Mouse (Mus musculus): ENCODE data around the gene A630001G21Rik. TPM values are rescaled to one million over a fixed set of nuclear protein-coding genes. Genes with fewer than 3 reads are reported as not detected.
A peak's percentile ranks its signal among the peaks of the same experiment; 100 is the strongest.
"Not testable (repeated sequence)": the region's sequence is repeated elsewhere in the genome, so short reads cannot be mapped to it uniquely, and the experiment has no call there.

A630001G21Rik gene
- polyA plus RNA-seq (2015; fragmentation: Nextera tagmentation; extraction: Ambion mirVana), result 0.96 and 1.1 TPM in 2 replicates

DNA sequence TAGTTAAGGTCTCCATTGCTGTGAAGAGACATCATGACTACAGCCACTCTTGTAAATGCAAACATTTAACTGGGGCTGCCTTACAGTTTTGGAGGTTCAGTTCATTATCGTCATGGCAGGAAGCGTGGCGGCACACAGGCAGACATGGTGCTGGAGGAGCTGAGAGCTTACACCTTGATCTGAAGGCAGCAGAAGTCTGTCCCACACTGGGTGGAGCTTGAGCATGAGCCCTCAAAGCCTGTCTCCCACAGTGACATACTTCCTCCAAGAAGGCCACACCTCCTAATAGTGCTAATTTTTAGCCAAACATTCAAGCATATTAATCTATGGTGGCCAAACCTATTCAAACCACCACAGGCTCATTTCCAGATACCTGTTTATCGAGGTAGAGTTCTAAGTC, at the start of gene A630001G21Rik:
Gene A630001G21Rik (minus strand): TSS at position 208 of the 400 bp plus-strand sequence.
- Histone ChIP-seq H3K27ac (no peak within 1 kb of the TSS), H3K4me2 (replicated peaks) (no peak within 1 kb of the TSS), H3K9ac (no peak within 1 kb of the TSS), H3K27me3 (replicated peaks) (no peaks in the 10 kb centered on the region), H3K9me3 (no peaks in the 10 kb centered on the region), H3K4me1 (replicated peaks) (no peaks in the 10 kb centered on the region), H3K36me3 (no peaks in the 10 kb centered on the region), H3K4me3 (replicated peaks) (no peak within 1 kb of the TSS)
- peak; percentile 43; the same call in 1 of the 2 replicates for ATAC-seq
- 89% methylated on average over 4 of the region's 4 CpGs for WGBS

DNA sequence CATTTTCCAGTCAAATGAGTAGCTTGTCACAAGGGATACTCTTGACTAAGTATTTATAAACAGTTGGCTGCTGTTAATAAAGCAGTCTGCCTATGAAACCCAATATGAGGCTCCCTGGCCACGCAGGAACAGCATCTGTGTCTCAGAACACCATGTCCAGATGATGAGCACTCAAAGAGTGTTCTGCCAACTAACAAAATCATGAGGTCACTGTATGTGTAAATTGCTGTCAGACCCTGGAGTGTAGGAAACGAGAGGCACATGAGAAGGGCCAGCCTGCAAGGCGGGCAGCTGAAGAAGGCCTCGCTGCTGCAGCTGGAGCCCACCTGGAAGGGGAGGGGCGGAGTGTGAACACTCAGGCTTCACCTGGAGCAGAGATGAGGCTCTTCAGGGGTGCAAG, 48.7 kb upstream of the A630001G21Rik start:
- H3K36me3 ChIP-seq, result no peaks in the 10 kb centered on the region; the same call in 1 of the 2 replicates
- no peak overlapping the region for H3K27ac ChIP-seq
- no peak overlapping the region for H3K4me2 ChIP-seq (replicated peaks)
- H3K4me1 ChIP-seq (replicated peaks), result 0 out of 2 replicates have a peak, but pooled peaks cover 3% of the 10 kb centered on the region
- H3K27me3 ChIP-seq (replicated peaks), result no peaks in the 10 kb centered on the region
- ATAC-seq, result no peak
- no peak overlapping the region for H3K9ac ChIP-seq
- no peak overlapping the region for H3K4me3 ChIP-seq (replicated peaks)
- WGBS, result 60% methylated on average over 5 of the region's 5 CpGs
- H3K9me3 ChIP-seq, result no peaks in the 10 kb centered on the region

DNA sequence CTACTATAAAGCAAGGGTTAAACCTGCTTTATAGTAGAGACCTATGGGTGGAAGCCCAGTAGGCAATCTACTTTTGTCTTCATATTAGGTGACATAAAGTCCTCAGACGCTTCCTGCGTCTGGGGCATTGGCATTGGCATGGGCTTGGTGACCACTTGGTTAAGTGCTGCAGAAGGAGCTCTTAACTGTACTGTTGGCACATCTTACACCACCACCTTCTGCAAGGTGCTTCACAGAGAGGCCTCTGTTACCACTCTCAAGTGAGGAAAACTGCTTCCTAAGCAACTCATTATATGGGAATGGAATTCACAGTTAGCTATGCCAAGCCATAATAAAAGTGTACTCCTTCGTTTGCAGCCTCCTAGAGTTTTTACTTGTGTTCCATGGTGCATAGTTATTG, 46.5 kb upstream of the A630001G21Rik start:
- Histone ChIP-seq H3K27me3 (replicated peaks) (no peaks in the 10 kb centered on the region), H3K4me3 (replicated peaks) (no peak overlapping the region), H3K4me1 (replicated peaks) (0 out of 2 replicates have a peak, but pooled peaks cover 3% of the 10 kb centered on the region), H3K9me3 (no peaks in the 10 kb centered on the region), H3K36me3 (no peaks in the 10 kb centered on the region), H3K4me2 (replicated peaks) (no peak overlapping the region), H3K9ac (no peak overlapping the region), H3K27ac (no peak overlapping the region)
- WGBS, result 84% methylated on average over 3 of the region's 3 CpGs
- ATAC-seq, result no peak

DNA sequence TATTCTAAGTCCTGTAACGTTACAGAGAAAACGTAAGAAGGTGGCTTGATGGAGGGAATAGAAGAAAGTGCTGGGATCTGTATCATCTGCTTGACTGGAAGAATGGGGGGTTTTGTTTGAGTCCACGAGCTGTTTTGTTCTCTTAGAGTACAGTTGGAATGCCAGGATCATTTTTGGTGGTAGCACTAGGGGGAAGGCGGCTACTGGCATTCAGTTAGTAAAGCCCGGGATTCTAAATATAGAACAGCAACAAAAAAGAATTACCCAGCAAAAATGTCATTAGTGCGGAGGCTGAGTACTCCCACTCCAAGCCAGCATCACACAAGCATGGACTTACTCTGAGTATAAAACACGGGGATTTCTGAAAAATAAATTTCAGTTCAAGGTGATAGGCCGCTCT, 43.8 kb upstream of the A630001G21Rik start:
- Histone ChIP-seq H3K27me3 (replicated peaks) (no peaks in the 10 kb centered on the region), H3K4me1 (replicated peaks) (0 out of 2 replicates have a peak, but pooled peaks cover 2% of the 10 kb centered on the region), H3K4me2 (replicated peaks) (no peak overlapping the region), H3K4me3 (replicated peaks) (no peak overlapping the region), H3K9me3 (no peaks in the 10 kb centered on the region), H3K36me3 (peaks cover 6% of the 10 kb centered on the region), H3K9ac (no peak overlapping the region), H3K27ac (no peak overlapping the region)
- no peak for ATAC-seq
- WGBS, result 79% methylated on average over 8 of the region's 8 CpGs

DNA sequence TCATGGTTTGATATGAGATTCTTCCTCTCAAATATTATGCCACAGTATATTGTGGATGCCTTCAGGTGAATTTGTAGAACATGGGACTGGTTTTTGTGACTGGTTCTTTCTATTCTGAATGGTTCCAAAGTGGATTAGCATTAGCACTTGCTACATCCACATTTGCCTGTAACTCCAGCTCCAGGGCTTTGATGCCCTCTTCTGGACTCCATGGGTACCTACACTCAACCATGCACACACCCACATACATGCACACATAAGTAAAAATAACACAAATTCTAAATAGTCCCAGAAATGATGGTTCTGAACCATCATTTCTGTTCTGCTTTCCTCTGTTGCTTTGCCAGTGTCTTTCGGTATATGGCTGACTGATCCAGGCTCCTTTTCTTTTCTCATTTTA, 41.3 kb upstream of the A630001G21Rik start:
- H3K4me2 ChIP-seq (replicated peaks), result no peak overlapping the region
- no peak for ATAC-seq
- H3K27me3 ChIP-seq (replicated peaks), result no peaks in the 10 kb centered on the region
- no peak overlapping the region for H3K27ac ChIP-seq
- peaks cover 6% of the 10 kb centered on the region for H3K36me3 ChIP-seq
- no peak overlapping the region for H3K4me3 ChIP-seq (replicated peaks)
- no peak overlapping the region for H3K9ac ChIP-seq
- H3K4me1 ChIP-seq (replicated peaks), result no peaks in the 10 kb centered on the region
- H3K9me3 ChIP-seq, result no peaks in the 10 kb centered on the region
- 92% methylated on average over 1 of the region's 1 CpGs for WGBS

DNA sequence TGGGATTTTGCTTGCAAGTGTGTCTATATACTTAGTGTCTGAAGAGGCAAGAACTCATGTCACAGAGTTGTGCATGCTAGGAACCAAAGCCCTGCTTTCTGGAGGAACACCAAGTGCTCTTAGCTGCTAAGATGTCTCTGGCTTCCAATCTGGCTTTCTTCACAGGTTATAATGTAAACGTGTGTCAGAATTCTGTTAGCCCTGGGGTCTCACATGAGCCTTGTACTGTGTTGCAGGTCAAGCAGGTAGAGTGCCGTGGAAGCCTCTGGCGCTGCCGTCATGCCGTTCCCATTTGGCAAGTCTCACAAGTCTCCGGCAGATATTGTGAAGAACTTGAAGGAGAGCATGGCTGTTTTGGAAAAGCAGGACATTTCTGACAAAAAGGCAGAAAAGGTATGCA, 39.7 kb upstream of the A630001G21Rik start:
- WGBS, result 44% methylated on average over 6 of the region's 6 CpGs
- Histone ChIP-seq H3K4me1 (replicated peaks) (0 out of 2 replicates have a peak, but pooled peaks cover under 1% of the 10 kb centered on the region), H3K9ac (no peak overlapping the region), H3K4me3 (replicated peaks) (no peak overlapping the region), H3K36me3 (peaks cover 6% of the 10 kb centered on the region), H3K9me3 (no peaks in the 10 kb centered on the region), H3K27ac (no peak overlapping the region), H3K4me2 (replicated peaks) (no peak overlapping the region), H3K27me3 (replicated peaks) (no peaks in the 10 kb centered on the region)
- no peak for ATAC-seq

DNA sequence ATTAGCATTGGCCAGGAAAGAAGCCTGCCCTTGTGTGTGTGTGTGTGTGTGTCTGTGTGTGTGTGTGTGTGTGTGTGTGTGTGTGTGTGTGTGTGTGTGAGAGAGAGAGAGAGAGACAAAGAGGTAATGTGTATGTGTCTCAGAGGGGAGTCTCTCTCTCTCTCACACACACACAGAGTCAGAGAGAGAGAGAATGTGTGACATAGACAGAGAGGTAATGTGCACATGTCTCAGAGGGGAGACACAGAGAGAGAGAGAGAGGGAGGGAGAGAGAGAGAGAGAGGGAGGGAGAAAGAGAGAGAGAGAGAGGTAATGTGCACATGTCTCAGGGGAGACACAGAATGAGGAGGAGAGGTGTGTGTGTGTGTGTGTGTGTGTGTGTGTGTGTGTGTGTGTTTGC, 35.8 kb upstream of the A630001G21Rik start:
- not testable (repeated sequence) for ATAC-seq; H3K27ac ChIP-seq; H3K4me3 ChIP-seq (replicated peaks)

DNA sequence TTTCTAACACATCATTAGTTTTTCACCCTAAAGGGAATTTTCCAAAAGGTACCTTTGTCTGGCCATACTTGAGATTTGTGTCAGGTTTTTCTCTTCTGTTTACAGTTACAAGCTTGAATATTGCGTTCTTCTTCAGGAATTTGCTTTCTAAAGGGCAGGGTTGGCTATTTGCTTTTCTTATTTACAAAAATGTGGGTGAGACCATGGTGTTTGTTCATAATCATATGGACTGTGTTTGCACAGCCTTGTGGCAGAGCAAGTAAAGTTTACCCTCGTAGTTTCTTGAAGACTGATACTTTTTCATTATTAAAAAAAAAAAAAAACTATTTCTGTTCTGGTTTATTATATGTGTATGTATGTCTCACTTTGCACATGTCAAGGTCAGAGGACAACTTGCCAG, 32.3 kb upstream of the A630001G21Rik start:
- H3K4me3 ChIP-seq (replicated peaks), result no peak overlapping the region
- WGBS, result 53% methylated on average over 2 of the region's 2 CpGs
- no peak overlapping the region for H3K27ac ChIP-seq
- no peaks in the 10 kb centered on the region for H3K36me3 ChIP-seq
- no peak overlapping the region for H3K4me2 ChIP-seq (replicated peaks)
- H3K27me3 ChIP-seq (replicated peaks), result no peaks in the 10 kb centered on the region
- ATAC-seq, result no peak
- H3K4me1 ChIP-seq (replicated peaks), result peaks cover 11% of the 10 kb centered on the region
- H3K9ac ChIP-seq, result no peak overlapping the region
- H3K9me3 ChIP-seq, result no peaks in the 10 kb centered on the region

More for the DNA sequence above, 35.8 kb upstream of the A630001G21Rik start:
- not testable (repeated sequence) for H3K4me2 ChIP-seq (replicated peaks); H3K9ac ChIP-seq; H3K27me3 ChIP-seq (replicated peaks); H3K9me3 ChIP-seq; H3K36me3 ChIP-seq
- peaks cover 11% of the 10 kb centered on the region for H3K4me1 ChIP-seq (replicated peaks)

DNA sequence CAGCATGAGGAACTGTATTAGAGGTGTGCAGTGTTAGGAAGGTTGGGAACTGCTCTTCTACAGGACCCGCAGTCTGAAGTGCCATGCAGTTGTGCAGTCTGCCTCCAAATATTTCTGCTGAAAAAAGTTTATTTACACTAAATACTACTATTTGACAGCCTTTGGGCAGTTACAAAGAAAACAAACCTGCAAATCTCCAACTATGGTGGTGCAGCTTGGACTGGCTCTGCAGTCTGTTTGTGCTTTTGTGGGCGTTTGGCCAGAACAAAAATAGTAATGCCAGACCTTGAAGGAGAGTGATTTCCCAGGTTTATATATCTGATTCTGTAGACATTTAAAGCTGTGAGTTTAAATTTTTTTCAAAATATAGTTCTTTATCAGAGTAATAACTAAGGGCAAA, 31.9 kb upstream of the A630001G21Rik start:
- WGBS, result 47% methylated on average over 2 of the region's 2 CpGs
- H3K27ac ChIP-seq, result no peak overlapping the region
- no peak for ATAC-seq
- H3K36me3 ChIP-seq, result no peaks in the 10 kb centered on the region
- no peak overlapping the region for H3K9ac ChIP-seq
- H3K4me3 ChIP-seq (replicated peaks), result no peak overlapping the region
- H3K4me2 ChIP-seq (replicated peaks), result no peak overlapping the region
- H3K4me1 ChIP-seq (replicated peaks), result peaks cover 11% of the 10 kb centered on the region
- no peaks in the 10 kb centered on the region for H3K27me3 ChIP-seq (replicated peaks)
- H3K9me3 ChIP-seq, result no peaks in the 10 kb centered on the region

DNA sequence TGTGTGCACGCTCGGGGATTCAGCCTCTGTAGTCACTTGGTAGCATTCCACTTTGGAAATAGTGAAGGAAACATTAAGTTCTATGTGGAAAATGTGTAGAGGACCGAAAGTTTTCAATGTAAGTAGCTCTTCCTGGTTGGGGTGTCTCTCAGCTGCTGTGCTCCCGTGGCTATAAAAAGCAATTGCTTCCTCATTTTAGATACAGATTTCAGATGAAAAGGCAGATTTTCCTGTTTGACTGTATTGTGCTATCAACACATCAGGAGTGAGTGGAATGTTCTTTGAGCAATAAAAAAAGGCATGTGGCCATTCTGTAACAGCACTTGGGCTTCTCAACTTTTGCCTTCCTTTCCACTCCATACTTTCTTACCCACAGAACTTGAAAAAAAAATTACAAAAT, 30.8 kb upstream of the A630001G21Rik start:
- H3K9ac ChIP-seq, result no peak overlapping the region
- no peaks in the 10 kb centered on the region for H3K9me3 ChIP-seq
- H3K4me3 ChIP-seq (replicated peaks), result no peak overlapping the region
- H3K27ac ChIP-seq, result no peak overlapping the region
- no peak overlapping the region for H3K4me2 ChIP-seq (replicated peaks)
- peaks cover 11% of the 10 kb centered on the region for H3K4me1 ChIP-seq (replicated peaks)
- H3K27me3 ChIP-seq (replicated peaks), result no peaks in the 10 kb centered on the region
- no peaks in the 10 kb centered on the region for H3K36me3 ChIP-seq
- ATAC-seq, result peak; percentile 64
- WGBS, result 34% methylated on average over 4 of the region's 4 CpGs

DNA sequence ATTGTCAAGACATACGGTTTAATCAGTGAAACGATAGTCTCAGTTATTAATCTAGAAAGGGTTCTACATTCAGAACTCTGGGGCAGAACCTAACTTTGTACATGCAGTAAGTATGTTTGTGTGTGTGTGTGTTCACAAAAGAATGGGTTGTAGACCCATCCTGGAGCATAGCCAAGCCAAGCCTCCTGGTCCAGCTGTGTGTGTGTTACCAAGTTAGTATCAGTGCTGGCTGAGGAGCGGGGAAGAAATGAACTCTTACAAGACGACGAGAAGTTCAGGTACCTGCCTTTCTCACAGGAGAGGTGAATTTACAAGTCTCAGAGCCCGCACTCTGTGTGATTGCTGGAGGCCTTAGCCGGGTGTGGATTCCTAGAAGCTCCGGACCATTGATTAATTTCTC, 26.1 kb upstream of the A630001G21Rik start:
- Histone ChIP-seq H3K27me3 (replicated peaks) (no peaks in the 10 kb centered on the region), H3K9ac (no peak overlapping the region), H3K36me3 (no peaks in the 10 kb centered on the region), H3K9me3 (no peaks in the 10 kb centered on the region), H3K4me2 (replicated peaks) (no peak overlapping the region), H3K27ac (no peak overlapping the region), H3K4me3 (replicated peaks) (no peak overlapping the region), H3K4me1 (replicated peaks) (peaks cover under 1% of the 10 kb centered on the region; the same call in 1 of the 2 replicates)
- 87% methylated on average over 8 of the region's 8 CpGs for WGBS
- ATAC-seq, result no peak

DNA sequence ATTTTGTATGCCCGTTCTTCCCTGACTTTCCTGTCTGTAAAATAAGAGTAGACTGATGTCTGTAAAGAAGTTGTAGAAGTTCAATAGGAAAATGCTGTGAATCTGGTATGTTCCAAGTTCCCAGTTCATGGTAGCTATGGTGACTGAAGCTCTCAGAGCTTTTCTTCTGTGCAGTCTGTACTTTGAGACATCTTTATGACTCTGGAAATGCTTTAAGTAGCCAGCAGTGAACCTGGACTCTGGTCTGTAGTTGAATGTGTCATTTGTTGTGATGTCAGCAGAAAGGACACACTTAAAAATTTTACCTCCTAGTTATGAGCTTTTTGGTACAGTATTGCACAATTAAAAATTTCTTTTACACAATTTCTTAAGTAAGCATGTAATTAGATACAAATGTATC, 24.1 kb upstream of the A630001G21Rik start:
- no peaks in the 10 kb centered on the region for H3K36me3 ChIP-seq
- H3K27me3 ChIP-seq (replicated peaks), result no peaks in the 10 kb centered on the region
- no peak overlapping the region for H3K27ac ChIP-seq
- no peak overlapping the region for H3K4me3 ChIP-seq (replicated peaks)
- peak; percentile 90 for ATAC-seq
- no peaks in the 10 kb centered on the region for H3K4me1 ChIP-seq (replicated peaks)
- no peak overlapping the region for H3K4me2 ChIP-seq (replicated peaks)
- no peak overlapping the region for H3K9ac ChIP-seq
- WGBS, result 73% methylated on average over 1 of the region's 1 CpGs
- no peaks in the 10 kb centered on the region for H3K9me3 ChIP-seq

DNA sequence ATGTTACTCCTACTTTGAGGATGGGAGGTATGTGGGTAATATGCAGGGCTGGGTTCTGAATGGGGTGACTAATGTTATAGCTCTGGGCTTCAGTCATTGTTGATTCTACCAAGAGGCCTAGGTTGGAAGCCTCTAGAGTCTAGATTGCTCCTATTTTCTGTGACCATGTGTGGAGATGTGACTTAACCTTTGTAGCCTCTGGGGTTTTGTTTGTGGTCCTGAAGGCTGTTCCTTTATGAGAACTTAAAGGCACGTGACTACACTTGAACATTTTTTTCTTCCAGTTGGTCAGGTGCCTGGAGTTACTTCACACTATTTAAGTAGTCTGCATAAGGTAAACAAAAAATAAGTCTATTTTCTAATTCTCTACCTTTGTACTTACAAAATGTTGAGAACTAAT, 21.3 kb upstream of the A630001G21Rik start:
- Histone ChIP-seq H3K4me3 (replicated peaks) (no peak overlapping the region), H3K27ac (no peak overlapping the region), H3K36me3 (no peaks in the 10 kb centered on the region), H3K4me2 (replicated peaks) (no peak overlapping the region), H3K27me3 (replicated peaks) (no peaks in the 10 kb centered on the region), H3K4me1 (replicated peaks) (peaks cover 7% of the 10 kb centered on the region; the same call in 1 of the 2 replicates), H3K9ac (no peak overlapping the region), H3K9me3 (no peaks in the 10 kb centered on the region)
- 61% methylated on average over 1 of the region's 1 CpGs for whole genome bisulfite sequencing
- no peak for ATAC-seq
